Mouse (Mus musculus) heart, embryonic 15.5 days (tissue): Measurements from ENCODE around the gene Pax5. TPM values are rescaled to one million over a fixed set of nuclear protein-coding genes. Genes with fewer than 3 reads are reported as not detected.

Source experiments
- ATAC-seq: fragments of 200-750 bp; cut with Nextera tagmentation; replicated peaks from 2 replicates; pipeline ENCODE4 v1.8.0; 2017; ENCODE audit warnings: low read depth, moderate TSS enrichment; ENCODE audit not compliant: insufficient number of reproducible peaks, insufficient read depth, low FRiP score
- H3K27ac ChIP-seq: fragments of 300-500 bp; sonication (generic); 2 replicates; pipeline ENCODE4 v1.5.1; 2015; ENCODE audit warnings: mild to moderate bottlenecking, inconsistent platforms
- H3K27me3 ChIP-seq: fragments of 300-500 bp; sonication (generic); 2 replicates; pipeline ENCODE4 v1.6.1; 2015; ENCODE audit warnings: inconsistent platforms
- H3K36me3 ChIP-seq: fragments of 300-500 bp; sonication (generic); 2 replicates; pipeline ENCODE4 v1.6.1; 2015; ENCODE audit warnings: mild to moderate bottlenecking, inconsistent platforms
- H3K4me1 ChIP-seq: fragments of 300-500 bp; sonication (generic); replicated peaks from 2 replicates; pipeline ENCODE4 v1.6.1; 2015; ENCODE audit warnings: inconsistent platforms
- H3K4me2 ChIP-seq: fragments of 300-500 bp; sonication (generic); 2 replicates; pipeline ENCODE4 v1.6.1; 2015; ENCODE audit warnings: inconsistent platforms, mild to moderate bottlenecking, moderate library complexity
- H3K4me3 ChIP-seq: fragments of 300-500 bp; sonication (generic); 2 replicates; pipeline ENCODE4 v1.5.1; 2015; ENCODE audit warnings: mild to moderate bottlenecking, inconsistent platforms
- H3K9ac ChIP-seq: fragments of 300-500 bp; sonication (generic); 2 replicates; pipeline ENCODE4 v1.6.1; 2015; ENCODE audit warnings: mild to moderate bottlenecking, inconsistent platforms
- H3K9me3 ChIP-seq: fragments of 300-500 bp; sonication (generic); replicated peaks from 2 replicates; pipeline ENCODE4 v1.6.1; 2016; ENCODE audit warnings: inconsistent platforms
- WGBS: fragments of 180-500 bp; shearing (Covaris S2); methylation state at CpG from one replicate; pipeline ENCODE4 v1.1.7; 2015; ENCODE audit warnings: mixed read lengths; 5-methylcytosine and 5-hydroxymethylcytosine counted together
- polyA plus RNA-seq: library from polyadenylated mRNA; unstranded; fragments of >200 nt; fragmentation: Nextera tagmentation; extraction: Ambion mirVana; gene quantifications from 2 replicates; pipeline ENCODE4 v1.2.1, GENCODE M21; 2015

Pax5 gene
- polyA plus RNA-seq, 1 experiment from 2014 or later = not detected

DNA sequence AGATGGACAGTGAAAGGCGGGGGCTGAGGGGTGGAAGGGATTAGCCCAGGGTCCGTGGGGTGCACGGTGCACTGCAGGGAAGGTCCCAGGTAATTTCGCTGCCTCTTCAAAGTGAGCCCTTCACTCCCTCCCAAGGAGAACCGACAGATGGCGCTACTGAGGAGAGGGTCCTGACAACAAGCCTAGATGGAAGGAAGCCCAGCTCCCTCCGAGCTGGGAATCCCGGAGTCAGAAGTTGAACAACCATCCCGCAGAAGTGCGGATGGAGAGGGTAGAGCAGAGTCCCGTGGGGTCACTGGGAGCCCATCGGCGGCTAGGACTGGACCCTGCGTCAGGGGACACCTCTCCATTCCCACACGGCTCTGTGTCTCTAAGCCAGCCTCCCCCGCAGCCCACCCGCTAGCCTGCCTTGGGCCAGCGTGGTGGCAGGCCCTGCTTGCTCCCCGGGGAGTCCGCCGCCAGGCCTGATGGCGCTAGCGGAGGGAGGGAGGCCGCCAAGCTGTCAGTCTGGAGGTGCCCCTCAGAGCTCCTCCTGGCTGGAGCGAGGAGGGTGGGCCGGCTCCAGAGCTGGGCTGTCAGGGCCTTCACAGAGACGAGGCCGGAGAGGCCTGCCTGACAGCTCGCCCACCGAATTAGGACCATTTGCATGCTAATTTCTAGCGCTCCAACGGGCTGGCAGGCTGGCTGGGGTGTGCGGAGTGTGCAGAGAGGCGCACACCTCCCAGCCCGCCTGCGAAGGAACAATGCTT lies 152.3 kb downstream of the Pax5 start:
- H3K27me3 ChIP-seq = peaks cover 40% of the 10 kb centered on the region
- H3K9ac ChIP-seq = peak overlapping the region; percentile 54
- WGBS = 2% methylated on average over 36 of the region's 36 CpGs
- H3K4me3 ChIP-seq = peak overlapping the region; percentile 50
- H3K27ac ChIP-seq = no peak overlapping the region
- no peaks in the 10 kb centered on the region for H3K36me3 ChIP-seq
- peaks cover 11% of the 10 kb centered on the region for H3K4me1 ChIP-seq
- peak overlapping the region; percentile 90 for H3K4me2 ChIP-seq
- peak; percentile 51; the same call in 1 of the 2 replicates for ATAC-seq
- no peaks in the 10 kb centered on the region for H3K9me3 ChIP-seq

DNA sequence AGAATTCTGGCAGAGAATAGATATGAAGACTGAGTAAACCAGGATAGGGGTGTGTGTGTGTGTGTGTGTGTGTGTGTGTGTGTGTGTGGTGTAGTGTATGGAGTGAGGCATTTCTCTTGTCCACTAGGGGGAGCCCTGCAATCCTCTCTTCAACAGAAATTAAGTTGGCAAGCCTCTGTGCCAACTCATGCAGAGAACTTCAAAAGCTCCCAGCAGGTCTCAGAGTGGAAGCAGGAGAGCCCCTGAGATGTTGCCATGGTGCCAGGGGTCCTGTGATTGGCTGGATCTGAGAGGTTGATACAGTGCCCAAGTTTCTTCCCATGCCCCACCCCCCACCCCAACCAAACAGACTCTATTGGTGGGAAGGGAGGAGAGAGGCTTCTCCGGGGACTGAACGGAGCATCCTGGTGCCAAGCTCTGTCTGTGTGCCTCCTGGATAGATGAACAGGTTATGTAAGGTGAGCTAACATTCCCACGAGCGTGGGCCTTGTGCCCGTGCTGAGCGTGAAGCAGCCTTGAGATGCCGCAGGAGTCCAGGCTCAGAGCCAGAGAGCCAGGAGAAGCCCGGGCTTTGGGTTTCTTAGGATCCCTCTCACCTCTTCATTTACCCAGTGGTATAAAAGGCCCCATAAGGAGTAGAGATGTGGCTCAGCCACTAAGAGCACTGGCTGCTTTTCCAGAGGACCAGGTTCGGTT lies 153.6 kb downstream of the Pax5 start:
- no peaks in the 10 kb centered on the region for H3K36me3 ChIP-seq
- ATAC-seq = no peak
- H3K4me2 ChIP-seq = no peak overlapping the region
- WGBS = 85% methylated on average over 9 of the region's 9 CpGs
- H3K9me3 ChIP-seq = no peaks in the 10 kb centered on the region
- H3K27me3 ChIP-seq = peaks cover 30% of the 10 kb centered on the region
- H3K4me3 ChIP-seq = no peak overlapping the region
- no peak overlapping the region for H3K27ac ChIP-seq
- H3K9ac ChIP-seq = no peak overlapping the region
- peaks cover 11% of the 10 kb centered on the region for H3K4me1 ChIP-seq

DNA sequence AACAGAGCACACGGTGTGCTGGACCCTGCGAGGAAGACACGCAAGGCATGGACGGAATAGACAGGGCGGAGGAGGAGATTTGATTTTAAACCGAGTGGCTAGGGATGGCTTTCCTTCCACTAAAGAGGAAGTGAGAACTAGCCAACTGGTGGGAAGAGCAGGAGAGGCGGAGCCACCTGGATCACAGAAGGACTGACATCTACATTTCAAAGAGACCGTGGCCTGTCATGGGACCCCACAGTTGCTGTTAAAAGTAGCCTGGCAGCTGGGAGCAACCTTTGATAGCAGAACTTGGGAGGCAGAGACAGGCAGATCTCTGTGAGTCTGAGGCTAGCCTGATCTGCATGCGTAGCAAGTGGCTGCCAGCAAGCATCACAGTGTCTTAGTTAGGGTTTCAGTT lies 154.7 kb downstream of the Pax5 start:
- Histone ChIP-seq H3K27me3 (peaks cover 19% of the 10 kb centered on the region), H3K4me3 (no peak overlapping the region), H3K9me3 (no peaks in the 10 kb centered on the region), H3K36me3 (no peaks in the 10 kb centered on the region), H3K4me2 (no peak overlapping the region), H3K9ac (no peak overlapping the region), H3K27ac (no peak overlapping the region), H3K4me1 (peaks cover 11% of the 10 kb centered on the region)
- no peak for ATAC-seq
- WGBS = 70% methylated on average over 9 of the region's 9 CpGs

GRCm38 (mm10) chr4:44551470-44551869 lies 158.8 kb downstream of the Pax5 start:
- no peak for ATAC-seq
- no peak overlapping the region for H3K4me3 ChIP-seq
- 78% methylated on average over 12 of the region's 12 CpGs for WGBS
- no peak overlapping the region for H3K27ac ChIP-seq
- no peaks in the 10 kb centered on the region for H3K4me1 ChIP-seq
- H3K9ac ChIP-seq = no peak overlapping the region
- H3K9me3 ChIP-seq = no peaks in the 10 kb centered on the region
- no peak overlapping the region for H3K4me2 ChIP-seq
- H3K36me3 ChIP-seq = no peaks in the 10 kb centered on the region
- peaks cover 6% of the 10 kb centered on the region for H3K27me3 ChIP-seq

DNA sequence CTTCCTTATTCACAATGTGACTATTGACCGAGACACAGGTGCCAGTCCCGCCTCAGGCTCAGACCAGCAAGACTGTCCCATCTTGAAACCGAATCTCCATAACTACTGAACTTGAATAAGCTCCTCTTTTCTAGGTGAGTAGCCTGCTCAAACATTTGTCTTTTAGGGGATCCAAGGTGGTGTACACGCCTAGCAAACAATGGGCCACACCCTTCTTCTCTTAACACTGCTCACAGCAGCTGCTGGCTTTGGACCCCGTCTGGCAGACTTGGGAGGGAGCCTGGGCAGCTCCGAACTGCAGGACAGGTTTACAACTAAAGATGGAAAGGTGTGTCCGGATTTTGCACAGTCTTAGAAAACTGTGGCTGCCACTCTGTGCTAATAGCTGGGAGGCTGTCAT lies 161.3 kb downstream of the Pax5 start:
- 68% methylated on average over 7 of the region's 7 CpGs for WGBS
- no peak overlapping the region for H3K27ac ChIP-seq

DNA sequence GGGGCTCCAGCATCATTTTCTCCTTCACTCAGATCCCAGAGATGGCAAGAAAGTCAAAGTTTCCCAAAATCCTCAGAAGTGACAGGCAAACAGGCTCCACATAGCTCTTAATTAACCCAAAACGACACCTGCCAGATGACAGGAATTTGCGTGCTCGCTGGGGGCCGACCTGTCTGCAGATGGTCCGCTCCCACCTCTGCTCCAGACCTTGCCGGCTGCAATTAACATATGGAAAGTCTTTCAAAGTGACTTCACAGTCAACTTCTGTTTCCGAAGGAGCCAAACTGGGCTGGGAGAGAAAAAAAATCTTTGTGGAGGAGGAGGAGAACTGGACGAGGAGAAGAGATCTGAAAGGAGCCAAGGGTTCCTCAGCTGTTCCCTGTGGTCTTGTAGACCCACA lies 164.6 kb downstream of the Pax5 start:
- no peak for ATAC-seq
- Histone ChIP-seq H3K27ac (no peak overlapping the region), H3K27me3 (peaks cover 14% of the 10 kb centered on the region), H3K36me3 (no peaks in the 10 kb centered on the region), H3K4me3 (no peak overlapping the region), H3K9me3 (no peaks in the 10 kb centered on the region), H3K4me2 (no peak overlapping the region), H3K9ac (no peak overlapping the region), H3K4me1 (no peaks in the 10 kb centered on the region)
- WGBS = 13% methylated on average over 8 of the region's 8 CpGs

More for the DNA sequence above, 161.3 kb downstream of the Pax5 start:
- Histone ChIP-seq H3K36me3 (no peaks in the 10 kb centered on the region), H3K4me2 (no peak overlapping the region), H3K9ac (no peak overlapping the region), H3K4me1 (no peaks in the 10 kb centered on the region), H3K27me3 (peaks cover 14% of the 10 kb centered on the region), H3K4me3 (no peak overlapping the region), H3K9me3 (no peaks in the 10 kb centered on the region)
- ATAC-seq = no peak

GRCm38 (mm10) chr4:44544495-44544894 lies 165.8 kb downstream of the Pax5 start:
- Histone ChIP-seq H3K9me3 (no peaks in the 10 kb centered on the region), H3K4me1 (no peaks in the 10 kb centered on the region), H3K4me2 (no peak overlapping the region), H3K27ac (no peak overlapping the region), H3K9ac (no peak overlapping the region), H3K36me3 (no peaks in the 10 kb centered on the region), H3K27me3 (peaks cover 14% of the 10 kb centered on the region), H3K4me3 (no peak overlapping the region)
- 41% methylated on average over 1 of the region's 1 CpGs for WGBS
- ATAC-seq = no peak

- no peak for ATAC-seq
- H3K36me3 ChIP-seq = no peaks in the 10 kb centered on the region
- no peaks in the 10 kb centered on the region for H3K9me3 ChIP-seq
- peaks cover 11% of the 10 kb centered on the region for H3K27me3 ChIP-seq
- H3K4me1 ChIP-seq = no peaks in the 10 kb centered on the region
- H3K9ac ChIP-seq = no peak overlapping the region
- no peak overlapping the region for H3K4me3 ChIP-seq
- H3K27ac ChIP-seq = no peak overlapping the region
- 90% methylated on average over 2 of the region's 2 CpGs for WGBS
- H3K4me2 ChIP-seq = no peak overlapping the region
Measured at GRCm38 (mm10) chr4:44543880-44544279, 166.4 kb downstream of the Pax5 start.

GRCm38 (mm10) chr4:44542101-44542500 lies 168.2 kb downstream of the Pax5 start:
- Histone ChIP-seq H3K9ac (no peak overlapping the region), H3K4me3 (no peak overlapping the region), H3K9me3 (no peaks in the 10 kb centered on the region), H3K27me3 (peaks cover 11% of the 10 kb centered on the region), H3K27ac (no peak overlapping the region), H3K4me1 (no peaks in the 10 kb centered on the region), H3K4me2 (no peak overlapping the region), H3K36me3 (no peaks in the 10 kb centered on the region)
- WGBS = 61% methylated on average over 3 of the region's 3 CpGs
- no peak for ATAC-seq

- Histone ChIP-seq H3K4me2 (no peak overlapping the region), H3K4me1 (no peaks in the 10 kb centered on the region), H3K4me3 (no peak overlapping the region), H3K9ac (no peak overlapping the region), H3K9me3 (no peaks in the 10 kb centered on the region), H3K36me3 (no peaks in the 10 kb centered on the region), H3K27ac (no peak overlapping the region), H3K27me3 (no peaks in the 10 kb centered on the region)
- 43% methylated on average over 5 of the region's 5 CpGs for WGBS
- ATAC-seq = no peak
Measured at GRCm38 (mm10) chr4:44538488-44538887, 171.8 kb downstream of the Pax5 start.

GRCm38 (mm10) chr4:44536794-44537193 lies 173.5 kb downstream of the Pax5 start:
- no peak for ATAC-seq
- no peak overlapping the region for H3K4me2 ChIP-seq
- no peak overlapping the region for H3K4me3 ChIP-seq
- no peaks in the 10 kb centered on the region for H3K9me3 ChIP-seq
- H3K27ac ChIP-seq = no peak overlapping the region
- H3K4me1 ChIP-seq = no peaks in the 10 kb centered on the region
- WGBS = 72% methylated on average over 4 of the region's 4 CpGs
- no peaks in the 10 kb centered on the region for H3K27me3 ChIP-seq
- no peak overlapping the region for H3K9ac ChIP-seq
- no peaks in the 10 kb centered on the region for H3K36me3 ChIP-seq

GRCm38 (mm10) chr4:44535646-44536045 lies 174.6 kb downstream of the Pax5 start:
- H3K27ac ChIP-seq = no peak overlapping the region
- H3K4me2 ChIP-seq = no peak overlapping the region
- H3K36me3 ChIP-seq = no peaks in the 10 kb centered on the region
- ATAC-seq = no peak
- WGBS = 85% methylated on average over 4 of the region's 4 CpGs
- no peaks in the 10 kb centered on the region for H3K9me3 ChIP-seq
- no peaks in the 10 kb centered on the region for H3K27me3 ChIP-seq
- no peak overlapping the region for H3K4me3 ChIP-seq
- no peak overlapping the region for H3K9ac ChIP-seq
- H3K4me1 ChIP-seq = no peaks in the 10 kb centered on the region
